Mouse (Mus musculus) liver, adult (tissue): ENCODE results near the gene Agl.
A peak's percentile ranks its signal among the peaks of the same experiment; 100 is the strongest.

Source experiments
- GATA4 ChIP-seq: IDR thresholded peaks from 2 replicates; pipeline ENCODE4 v1.6.1; 2014; ENCODE audit warnings: mild to moderate bottlenecking, low read length; ENCODE audit not compliant: insufficient replicate concordance

Gene Agl

DNA sequence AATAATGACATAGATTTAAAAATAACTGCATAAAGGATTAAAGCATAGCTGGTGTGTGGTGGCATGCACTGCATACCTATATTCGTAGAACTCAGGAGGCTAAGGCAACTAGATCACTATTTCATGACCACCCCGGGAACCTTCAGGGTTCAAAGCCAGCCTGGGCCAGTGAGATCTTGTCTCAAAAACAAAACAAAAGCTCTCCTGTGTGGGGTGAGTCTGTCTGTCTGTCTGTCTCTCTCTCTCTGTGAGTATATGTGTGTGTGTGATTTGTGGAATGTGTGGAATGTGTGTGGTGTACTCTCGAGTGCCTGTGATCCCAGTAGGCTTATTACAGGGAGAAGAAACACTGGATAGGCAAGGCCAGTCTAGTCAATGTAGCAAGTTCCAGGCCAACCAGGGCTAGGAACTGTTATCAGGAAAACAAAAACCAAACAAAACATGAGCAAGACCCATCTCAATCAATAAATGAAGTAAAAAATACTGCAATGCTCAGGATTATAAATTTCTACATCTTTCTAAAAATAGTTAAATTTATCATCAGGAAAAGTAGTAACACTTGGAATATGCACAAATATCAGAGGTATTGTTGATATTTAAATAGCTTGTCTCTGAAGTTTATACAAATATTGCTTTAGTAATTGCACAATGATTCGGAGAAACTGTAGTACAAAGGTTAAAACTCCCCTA, 9.0 kb downstream of the Agl start:
- TF ChIP-seq GATA4 = peak; percentile 49; the same call in 1 of the 2 replicates

DNA sequence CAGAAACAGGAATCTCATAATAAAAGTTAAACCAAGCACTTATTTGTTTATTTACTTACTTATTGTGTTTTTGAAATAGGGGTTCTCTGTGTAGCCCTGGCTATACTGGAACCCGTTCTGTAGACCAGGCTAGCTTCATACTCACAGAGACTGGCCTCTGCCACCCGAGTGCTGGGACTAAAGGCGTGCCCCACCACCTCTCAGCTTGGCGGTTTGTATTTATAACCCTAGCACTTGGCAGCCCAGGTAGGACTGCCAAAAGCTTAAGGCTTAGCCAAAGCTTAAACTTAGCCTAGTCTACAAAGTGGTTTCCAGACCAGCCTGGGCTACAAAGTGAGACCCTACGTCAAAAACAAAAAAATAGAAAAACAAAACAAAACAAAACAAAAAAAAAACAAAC, 19.1 kb downstream of the Agl start:
- TF ChIP-seq GATA4 = no peak

DNA sequence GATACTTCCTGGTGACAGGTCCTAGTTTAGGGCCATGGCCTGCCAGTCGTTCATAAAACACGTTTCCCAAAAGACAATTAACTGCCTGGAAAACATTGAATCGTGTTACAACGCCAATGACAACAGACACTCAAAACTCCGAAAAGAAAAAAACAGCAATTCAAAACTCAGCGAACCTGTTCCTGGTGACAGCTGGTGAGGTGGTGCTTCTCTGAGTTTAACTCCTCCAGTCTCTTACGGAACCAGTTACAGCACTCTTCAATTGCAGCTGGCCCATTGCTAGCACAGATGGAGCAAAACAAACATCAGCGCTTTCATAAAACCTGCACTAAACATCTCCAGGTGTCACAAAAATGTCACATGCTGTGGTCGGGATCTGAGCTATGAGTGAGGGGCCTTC, 21.4 kb downstream of the Agl start:
- no peak for TF ChIP-seq GATA4

DNA sequence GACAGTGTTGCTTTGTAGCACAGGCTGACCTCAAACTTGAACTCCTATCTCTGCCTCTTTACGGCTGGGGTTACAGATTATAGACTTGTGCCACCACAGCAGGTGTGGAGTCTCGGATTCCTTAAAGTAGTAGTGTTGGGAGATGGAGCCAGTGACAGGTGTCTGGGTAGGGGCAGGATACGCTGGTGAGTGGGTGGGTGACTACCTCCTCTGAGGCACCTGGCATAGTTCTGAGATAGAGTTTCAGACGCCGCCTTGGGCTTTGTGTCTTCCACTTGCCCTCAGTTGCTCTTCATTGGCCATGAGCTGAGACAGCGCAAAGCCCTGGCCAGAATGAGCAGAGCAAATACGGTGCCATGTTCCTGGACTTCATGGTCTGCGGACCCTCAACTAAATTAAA, 22.1 kb downstream of the Agl start:
- TF ChIP-seq GATA4 = no peak

DNA sequence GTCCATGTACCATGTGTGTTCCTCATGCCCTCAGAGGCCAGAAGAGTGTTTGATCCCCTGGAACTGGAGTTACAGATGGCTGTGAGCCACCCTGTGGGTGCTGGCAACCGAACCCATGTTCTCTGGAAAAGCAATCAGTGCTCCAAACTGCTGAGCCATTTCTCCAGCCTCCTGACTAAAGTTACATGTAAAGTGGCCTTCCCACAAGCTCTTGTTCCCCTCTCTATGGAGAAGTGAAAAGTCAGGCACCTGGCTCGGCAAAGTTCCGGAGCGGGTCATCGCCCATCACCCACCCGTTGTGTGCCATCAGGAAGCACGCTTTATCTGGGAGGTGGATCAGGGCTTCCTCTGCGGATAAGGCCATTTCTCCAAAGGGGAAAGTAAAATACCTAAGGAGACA, 23.2 kb downstream of the Agl start:
- TF ChIP-seq GATA4 = no peak

DNA sequence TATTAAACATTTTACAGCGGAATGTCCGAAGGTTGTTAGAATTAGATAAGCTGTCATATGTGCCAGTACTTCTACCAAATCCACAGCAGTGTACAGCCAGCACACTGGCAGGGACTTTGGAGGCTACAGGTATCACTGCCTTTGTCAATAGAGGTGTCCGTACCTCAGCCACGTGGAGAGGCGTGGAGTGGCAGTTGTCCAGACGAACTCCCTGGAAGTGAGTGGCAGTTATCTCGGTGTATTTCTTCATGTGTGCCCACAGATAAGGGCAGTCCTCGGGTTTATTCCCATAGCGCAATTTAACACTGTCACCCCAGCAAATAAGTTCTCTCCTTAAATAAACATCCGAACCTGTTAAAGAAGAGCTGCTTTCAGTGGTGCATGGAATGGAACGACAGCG, 23.7 kb downstream of the Agl start:
- peak; percentile 96 for TF ChIP-seq GATA4

DNA sequence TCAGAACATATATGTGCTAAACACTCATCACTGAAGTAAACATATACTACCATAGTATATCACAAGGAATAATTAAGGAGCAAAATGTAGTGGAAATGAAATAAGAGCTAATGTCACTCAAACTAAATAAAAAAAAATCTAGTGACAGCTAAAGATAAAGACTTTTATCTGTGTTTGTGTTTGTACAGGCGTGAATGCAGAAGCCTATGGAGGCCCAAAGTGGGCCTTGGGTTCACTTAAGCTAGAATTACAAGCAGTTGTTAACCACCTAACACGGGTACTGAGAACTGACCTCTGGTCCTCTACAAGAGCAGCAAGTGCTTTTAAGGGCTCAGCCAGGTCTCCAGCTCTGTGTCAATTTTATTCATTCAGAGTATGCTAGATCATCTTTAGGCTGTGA, 31.0 kb downstream of the Agl start:
- TF ChIP-seq GATA4 = no peak

DNA sequence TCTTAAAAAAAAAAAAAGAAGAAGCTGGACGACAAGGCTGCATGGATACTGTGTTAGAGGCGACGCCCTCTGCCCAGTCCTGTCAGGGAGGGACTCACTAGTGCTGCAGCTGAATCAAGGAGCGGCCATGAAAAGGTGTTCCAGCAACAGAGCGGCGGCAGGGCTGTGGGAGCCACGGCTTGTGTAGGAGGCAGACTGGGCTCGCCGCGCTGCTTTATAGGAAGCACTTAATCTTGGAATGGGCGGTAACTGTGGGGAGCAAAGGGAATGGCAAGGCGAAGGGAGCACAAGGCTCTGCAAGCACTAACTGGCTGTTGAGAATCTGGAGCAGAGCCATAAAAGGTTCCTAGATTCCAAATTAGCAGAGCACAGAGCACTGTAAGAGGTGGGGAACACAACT, 34.1 kb downstream of the Agl start:
- TF ChIP-seq GATA4 = no peak

DNA sequence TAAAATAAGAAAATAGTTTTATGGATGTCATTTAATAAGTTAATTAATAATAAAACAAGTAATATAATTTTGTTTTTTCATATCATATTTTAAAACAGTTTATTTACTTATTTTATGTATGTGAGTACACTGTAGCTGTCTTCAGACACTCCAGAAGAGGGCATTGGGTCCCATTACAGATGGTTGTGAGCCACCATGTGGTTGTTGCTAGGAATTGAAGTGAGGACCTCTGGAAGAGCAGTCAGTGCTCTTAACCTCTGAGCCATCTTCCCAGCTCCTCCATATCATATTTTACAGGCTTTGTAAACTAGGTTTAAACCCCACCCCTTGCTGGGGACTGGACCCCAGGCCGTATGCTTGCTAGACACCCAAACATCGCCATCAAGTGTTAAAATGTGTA, 36.4 kb downstream of the Agl start:
- no peak for TF ChIP-seq GATA4

DNA sequence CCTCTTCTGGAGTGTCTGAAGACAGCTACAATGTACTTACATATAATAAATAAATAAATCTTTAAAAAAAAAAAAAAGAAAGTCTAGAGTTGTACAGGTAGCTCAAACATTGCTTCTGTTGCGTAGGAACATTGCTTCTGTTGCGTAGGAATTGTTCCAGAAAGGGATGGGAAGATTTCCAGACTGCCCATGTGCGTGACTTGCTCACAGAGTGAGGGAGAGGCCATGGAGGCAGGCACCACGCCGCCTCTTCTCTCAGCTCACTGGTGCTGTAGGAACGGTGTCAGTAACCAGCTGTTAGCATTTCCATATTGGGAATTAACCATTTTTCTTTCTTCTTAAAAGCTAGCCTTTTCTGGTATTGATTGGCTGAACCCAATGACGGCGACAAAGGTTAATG, 55.1 kb downstream of the Agl start:
- no peak for TF ChIP-seq GATA4

DNA sequence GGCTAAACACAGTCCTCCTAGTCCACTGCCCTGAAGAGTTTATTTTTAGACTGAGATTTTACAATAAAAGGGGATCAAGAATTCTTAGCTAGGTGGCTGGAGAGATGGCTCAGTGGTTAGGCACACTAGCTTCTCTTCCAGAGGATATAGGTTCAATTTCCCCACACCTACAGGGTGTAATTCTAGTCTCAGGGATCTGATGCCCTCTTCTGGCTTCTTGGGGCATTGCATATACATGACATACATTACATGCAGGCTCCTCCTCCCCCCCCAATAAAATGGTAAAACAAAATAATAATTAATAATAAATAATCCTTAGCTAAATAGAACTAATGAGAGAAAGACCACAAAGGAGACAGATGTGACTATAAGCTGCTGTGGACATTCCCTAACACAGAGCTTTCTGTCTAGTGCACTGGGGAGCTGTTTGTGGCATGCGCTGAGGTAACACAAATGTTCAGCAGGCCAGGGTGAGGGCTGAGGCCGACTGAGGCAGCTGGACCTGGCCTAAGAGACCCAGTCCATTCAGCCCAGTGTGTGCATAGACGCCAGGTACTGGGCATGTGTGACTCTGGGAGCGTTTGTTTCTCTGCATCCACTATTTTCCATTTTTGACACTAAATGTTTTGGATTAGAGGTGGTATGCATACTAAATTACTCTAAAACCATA, 56.6 kb downstream of the Agl start:
- TF ChIP-seq GATA4 = no peak

DNA sequence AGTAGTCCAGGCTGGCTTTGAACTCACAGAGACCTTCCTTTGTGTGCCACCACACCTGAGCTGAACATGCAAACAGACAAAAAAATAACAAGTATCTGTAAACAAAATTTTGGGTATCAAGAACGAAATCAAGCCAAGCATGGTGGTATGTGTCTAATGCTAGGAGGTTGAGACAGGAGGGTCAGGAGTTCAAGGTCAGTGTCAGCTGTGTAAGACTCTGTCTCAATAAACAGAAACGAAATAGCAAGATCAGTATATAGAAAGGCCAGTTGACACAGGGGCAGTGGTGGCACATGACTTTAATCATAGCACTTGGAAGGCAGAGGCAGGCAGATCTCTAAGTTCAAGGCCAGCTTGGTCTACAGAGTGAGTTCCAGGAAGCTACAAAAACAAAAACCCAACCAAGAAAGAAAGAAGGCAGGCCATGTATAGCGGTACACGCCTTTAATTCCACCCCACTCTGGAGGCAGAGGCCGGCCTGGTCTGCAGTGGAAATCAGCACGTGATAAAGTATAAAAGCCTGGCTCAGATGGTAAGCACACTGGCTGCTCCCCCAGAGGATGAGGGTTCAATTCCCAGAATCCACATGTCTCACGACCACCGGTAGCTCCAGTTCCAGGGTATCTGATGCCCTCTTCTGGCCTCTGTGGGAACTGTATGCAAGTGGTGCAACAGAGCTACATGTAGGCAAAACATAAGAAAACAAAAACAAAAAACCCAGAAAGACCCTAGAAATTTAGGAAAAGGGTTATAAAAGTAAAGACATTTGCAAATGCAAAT, 59.4 kb downstream of the Agl start:
- no peak for TF ChIP-seq GATA4

DNA sequence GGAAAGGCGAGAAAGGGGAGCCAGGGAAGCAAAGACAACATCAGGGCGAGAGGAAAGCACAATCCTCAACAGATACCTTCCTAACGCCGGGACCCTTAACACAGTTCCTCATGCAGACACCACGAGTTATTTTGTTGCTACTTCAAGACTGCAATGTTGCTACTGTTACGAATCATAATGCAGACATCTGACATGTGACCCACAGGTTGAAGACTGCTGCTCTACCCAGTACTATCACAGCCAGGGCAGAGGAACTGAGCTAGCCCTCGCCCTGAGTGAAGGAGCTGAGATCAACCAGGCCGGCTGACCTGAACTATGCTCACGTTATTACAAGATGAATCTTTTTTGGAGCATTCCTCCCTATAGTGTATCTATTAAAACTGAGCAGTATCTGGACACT, 67.0 kb downstream of the Agl start:
- TF ChIP-seq GATA4 = no peak

DNA sequence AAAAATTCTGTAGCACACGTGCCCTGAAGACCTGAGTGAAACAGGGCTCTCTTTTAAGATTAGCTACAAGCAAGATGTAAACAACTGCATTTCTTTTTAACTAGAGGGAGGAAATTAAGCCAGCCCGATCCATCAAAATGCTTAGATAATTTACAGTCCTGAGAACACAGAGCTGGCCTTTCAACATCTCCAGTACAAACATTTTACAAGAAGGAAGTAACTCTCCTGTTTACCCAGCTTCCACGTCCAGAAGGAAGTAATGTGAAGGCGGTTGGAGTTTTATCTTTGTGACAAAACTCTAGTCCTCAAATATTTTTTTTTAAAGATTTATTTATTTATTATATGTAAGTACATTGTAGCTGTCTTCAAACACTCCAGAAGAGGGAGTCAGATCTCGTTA, 67.9 kb downstream of the Agl start:
- no peak for TF ChIP-seq GATA4

DNA sequence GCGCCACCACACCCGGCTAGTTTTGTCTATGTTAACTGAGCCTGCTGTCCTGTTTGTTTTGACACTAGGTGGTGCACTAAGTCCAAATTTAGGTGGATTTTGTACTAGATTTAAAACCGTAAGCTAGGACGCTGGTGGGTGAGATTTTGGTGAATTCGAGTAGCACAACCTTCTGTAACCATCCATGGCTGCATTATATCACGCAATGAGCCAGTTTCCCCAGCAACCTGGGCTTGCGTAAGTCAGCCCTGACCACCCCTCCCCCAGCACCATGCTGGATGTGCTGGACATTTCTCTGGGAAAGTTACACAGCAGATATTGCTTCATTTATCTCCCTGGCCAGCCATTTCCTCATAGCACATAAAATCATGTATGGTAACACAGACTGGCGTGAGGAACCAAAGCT, 70.6 kb downstream of the Agl start:
- no peak for TF ChIP-seq GATA4

DNA sequence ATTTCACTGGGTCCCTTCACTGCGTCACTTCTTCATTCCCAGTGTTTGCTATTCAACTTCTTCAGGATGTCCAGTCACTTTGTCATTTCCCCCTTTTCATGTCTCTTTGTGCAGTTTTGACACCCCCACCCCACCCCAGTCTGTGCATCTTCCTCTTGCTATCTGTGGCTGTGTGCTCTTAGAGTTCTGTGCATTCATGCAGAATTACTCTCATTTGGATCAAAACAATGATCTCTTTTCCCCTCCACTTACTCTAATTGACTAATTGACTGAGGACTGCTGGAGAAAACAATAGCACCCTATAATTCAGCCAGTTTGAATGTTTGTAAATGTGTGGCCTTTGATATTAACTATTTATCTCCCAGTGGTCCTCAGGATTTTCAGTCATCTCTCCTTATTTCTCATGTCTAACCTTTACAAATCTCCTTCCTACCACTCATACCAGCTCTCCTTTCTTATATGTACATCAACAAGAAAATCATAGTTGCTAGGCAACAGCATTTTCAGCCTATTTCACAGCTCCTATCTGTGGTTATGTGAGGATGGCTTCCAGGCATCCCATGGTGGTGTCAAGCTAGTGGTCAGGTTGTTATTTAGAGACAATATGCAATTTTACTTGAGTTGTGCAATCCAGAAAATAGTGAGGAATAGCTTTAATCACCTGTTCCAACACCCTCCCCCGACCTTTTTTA, 78.3 kb downstream of the Agl start:
- TF ChIP-seq GATA4 = no peak

DNA sequence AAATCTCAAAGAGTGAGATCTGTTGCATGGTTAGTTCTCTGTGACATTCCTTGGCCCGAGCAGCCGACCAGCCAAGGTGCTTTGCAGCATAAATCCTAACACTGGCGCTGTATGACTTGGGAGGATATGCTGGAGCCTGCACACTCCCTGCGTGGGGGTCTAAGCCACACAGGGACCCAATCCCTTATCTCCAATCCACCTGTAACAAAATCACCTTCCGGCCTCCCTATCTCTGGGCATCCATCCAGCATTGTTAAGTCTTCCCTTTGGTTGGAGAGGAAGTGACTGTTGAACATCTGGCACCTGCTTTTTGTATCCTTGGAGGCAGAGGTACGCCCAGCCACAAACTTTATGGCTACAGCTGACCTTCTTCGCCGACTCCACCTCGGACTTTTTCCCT, 81.2 kb downstream of the Agl start:
- TF ChIP-seq GATA4 = no peak
